Mouse (Mus musculus) adrenal gland, postnatal 0 days (tissue): ENCODE results near the gene Lin54. TPM values are rescaled to one million over a fixed set of nuclear protein-coding genes. Genes with fewer than 3 reads are reported as not detected.

Experiments used
- microRNA-seq: library from miRNA; unstranded; fragments of <30 nt; microRNA quantifications from one replicate; pipeline ENCODE4, GENCODE M21; 2016; ENCODE audit warnings: borderline replicate concordance; ENCODE audit not compliant: insufficient number of aligned reads
- polyA plus RNA-seq: library from polyadenylated mRNA; unstranded; fragments of >200 nt; fragmentation: Nextera tagmentation; extraction: Ambion mirVana; gene quantifications from 2 replicates; pipeline ENCODE4 v1.2.1, GENCODE M21; 2015

Gene Lin54
- polyA plus RNA-seq, result 4.3 and 6.7 TPM in 2 replicates

DNA sequence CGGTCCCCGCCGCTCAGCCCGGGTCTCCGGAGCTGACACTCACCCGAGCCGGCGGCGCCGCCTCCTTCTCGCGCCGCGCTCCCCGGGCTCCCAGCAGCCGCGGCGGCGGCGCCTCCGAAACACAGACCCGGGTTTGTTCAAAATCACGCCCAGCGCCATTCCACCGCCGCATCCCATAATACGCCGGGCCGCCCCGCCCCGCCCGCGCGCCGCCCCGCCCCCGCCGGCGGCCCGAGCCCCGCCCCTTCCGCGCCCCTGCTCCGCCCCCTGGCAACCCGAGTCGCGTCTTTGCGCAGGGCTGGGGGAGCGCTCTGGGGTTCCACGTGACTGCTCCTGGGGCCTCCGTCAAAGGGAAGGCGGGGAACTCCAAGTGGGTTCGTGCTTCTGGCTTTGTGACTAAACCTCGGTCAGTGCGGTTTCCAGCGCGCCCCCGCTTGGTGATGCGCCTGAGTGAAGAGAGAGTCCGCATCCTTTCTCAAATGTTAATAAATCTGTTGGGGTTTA lies at the start of gene Lin54:
Gene Lin54 (minus strand): TSS at position 182 of the 504 bp plus-strand sequence.

DNA sequence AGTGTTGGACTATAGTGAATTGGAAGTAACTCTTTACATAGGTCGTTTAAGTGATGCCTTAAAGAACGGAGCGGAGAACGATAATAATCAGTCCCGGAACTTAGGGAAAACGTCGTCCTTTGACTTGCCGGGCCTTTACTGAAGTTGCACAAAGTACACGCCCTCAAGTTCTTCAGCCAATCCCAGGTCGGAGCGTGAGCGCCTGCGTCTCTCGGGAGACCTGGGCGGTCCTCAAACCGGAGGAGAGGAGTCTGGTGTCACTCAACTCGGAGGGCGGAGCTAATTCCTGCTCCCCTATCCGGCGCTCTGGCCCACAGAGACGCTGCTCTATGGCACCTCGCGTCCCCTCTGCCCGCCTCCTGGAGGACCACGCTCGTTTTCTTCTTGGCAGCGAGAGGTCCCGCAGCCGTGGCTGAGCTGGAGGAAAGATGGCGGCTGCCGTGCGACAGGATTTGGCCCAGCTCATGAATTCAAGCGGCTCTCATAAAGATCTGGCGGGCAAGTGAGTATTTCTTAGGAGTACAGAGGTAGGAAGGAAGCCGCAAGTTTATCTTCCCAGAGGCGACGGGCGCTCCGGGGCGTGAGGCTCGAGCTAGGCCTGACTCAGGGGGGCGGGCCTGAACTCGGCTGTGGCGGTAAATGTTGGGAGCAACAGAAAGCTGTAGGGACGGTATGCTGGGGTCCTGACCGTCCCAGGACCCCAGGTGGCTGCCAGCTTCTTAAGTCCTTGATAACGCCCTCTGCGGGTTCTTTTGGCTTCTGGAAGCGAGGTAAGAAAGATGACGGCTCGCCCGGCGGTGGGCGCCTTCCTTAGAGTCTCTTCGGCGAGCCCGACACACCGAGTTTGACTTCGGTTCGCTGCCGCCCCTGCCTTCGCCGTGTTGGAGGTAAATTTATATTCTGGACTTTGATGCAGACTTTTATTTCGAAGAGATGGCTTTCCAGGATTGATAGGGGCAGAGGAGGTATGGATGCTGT lies 17.9 kb upstream of the Lin54 start, which contains the start of gene Cops4:
Gene Cops4 (plus strand): TSS at position 261 of the 978 bp plus-strand sequence.

DNA sequence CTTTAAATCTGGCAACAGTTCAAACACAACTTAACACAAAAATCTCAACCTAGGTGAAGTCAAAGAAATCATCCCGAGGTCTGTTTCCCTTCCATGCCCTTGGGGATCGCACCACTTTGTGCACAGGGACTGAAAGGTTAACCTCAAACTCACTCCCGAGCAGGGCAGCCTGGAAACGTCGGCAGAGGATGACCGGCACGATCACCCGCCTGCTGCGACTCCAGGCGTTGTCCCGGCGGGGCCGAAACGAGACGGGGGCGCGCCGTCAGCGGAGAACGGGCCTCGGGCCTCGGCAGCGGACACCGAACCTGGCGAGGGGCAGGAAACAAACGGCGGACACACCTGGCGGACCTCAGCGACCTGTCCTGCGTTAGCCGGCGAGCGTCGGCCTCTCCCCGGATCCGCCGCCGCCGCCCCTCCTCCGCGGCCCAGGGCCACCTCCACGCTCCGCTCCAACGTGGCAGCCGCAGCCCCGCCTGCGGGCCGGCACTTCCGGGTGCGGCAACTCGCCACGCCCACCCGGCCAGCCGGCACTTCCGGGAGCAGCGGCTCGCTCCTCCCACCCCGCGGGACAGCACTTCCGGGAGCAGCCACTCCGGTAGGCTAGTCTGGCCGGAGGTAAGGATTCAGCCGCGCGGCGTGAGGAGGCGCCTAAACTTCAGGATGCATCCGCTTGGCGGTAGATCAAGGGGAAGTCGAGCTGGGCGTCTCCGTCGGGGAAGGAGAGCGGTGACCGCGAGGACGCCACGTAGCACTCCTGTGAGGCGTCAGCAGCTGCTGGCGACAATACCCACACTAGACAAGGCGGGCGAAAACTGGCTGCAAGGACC lies 84.5 kb downstream of the Lin54 start, which contains the start of gene Sec31a:
Gene Sec31a (minus strand): TSS at position 474 of the 830 bp plus-strand sequence.

Small RNA genes lying within 50 kb of the gene (microRNA-seq; reads per million reads assigned to microRNA genes)
- not detected for gene Gm23222

Other genes with a start within 250 kb of the Lin54 start
- gene Sec31a, start 84.4 kb downstream of the Lin54 start, polyA plus RNA-seq, result 90.5 and 99.9 TPM in 2 replicates
- gene Cops4, start 17.7 kb upstream of the Lin54 start, polyA plus RNA-seq, result 99.4 and 126 TPM in 2 replicates
- 63.3 and 143 TPM in 2 replicates for gene Plac8, start 71.6 kb upstream of the Lin54 start, polyA plus RNA-seq
- gene Coq2, start 174.5 kb upstream of the Lin54 start, polyA plus RNA-seq, result 67.8 and 73.6 TPM in 2 replicates
- gene Hpse, start 219.1 kb upstream of the Lin54 start, polyA plus RNA-seq, result 3.5 and 4.7 TPM in 2 replicates